Mouse (Mus musculus): ENCODE measurements around the gene Lck. TPM values are rescaled to one million over a fixed set of nuclear protein-coding genes. Genes with fewer than 3 reads are reported as not detected.

Gene Lck
- polyA plus RNA-seq, 1 experiment from 2014 or later: 2.5 TPM

GRCm38 (mm10) chr4:129578466-129578865 lies 5.0 kb upstream of the Lck start, which contains the start of gene Fam167b:
Gene Fam167b (minus strand): TSS chr4:129578549.
- TF ChIP-seq CTCF (IDR thresholded peaks at IDR 0.05) (no peak), EP300 (IDR thresholded peaks at IDR 0.05) (no peak)
- Histone ChIP-seq H3K9ac (replicated peaks; ENCODE audit: low read depth) (no peak within 1 kb of the TSS; the same call in 1 of the 2 replicates), H3K9me3 (ENCODE audit: low read length) (no peaks in the 10 kb centered on the region), H3K4me3 (ENCODE audit: low read depth, low read length) (no peak within 1 kb of the TSS), H3K36me3 (ENCODE audit: insufficient read depth, low read length) (no peaks in the 10 kb centered on the region), H3K4me1 (ENCODE audit: insufficient read depth, low read depth, low read length) (no peaks in the 10 kb centered on the region), H3K27ac (ENCODE audit: low read length) (peak within 1 kb of the TSS; percentile 43; the same call in 1 of the 2 replicates), H3K27me3 (replicated peaks; ENCODE audit: insufficient read depth, low read length) (no peaks in the 10 kb centered on the region), H3K4me2 (replicated peaks; ENCODE audit: low read depth, low read length) (peak within 1 kb of the TSS; percentile 20; the same call in 1 of the 2 replicates)
- WGBS: 53% methylated on average over 5 of the region's 5 CpGs
- ATAC-seq (peak; percentile 50), DNase-seq (ENCODE audit: low spot score) (peak; percentile 42)

GRCm38 (mm10) chr4:129577688-129578087 lies 4.2 kb upstream of the Lck start:
- Histone ChIP-seq H3K4me3 (ENCODE audit: low read depth, low read length) (no peak overlapping the region), H3K27me3 (replicated peaks; ENCODE audit: insufficient read depth, low read length) (no peaks in the 10 kb centered on the region), H3K9ac (replicated peaks; ENCODE audit: low read depth) (no peak overlapping the region; the same call in 1 of the 2 replicates), H3K9me3 (ENCODE audit: low read length) (no peaks in the 10 kb centered on the region), H3K4me2 (replicated peaks; ENCODE audit: low read depth, low read length) (peak overlapping the region; percentile 20; the same call in 1 of the 2 replicates), H3K4me1 (ENCODE audit: insufficient read depth, low read depth, low read length) (no peaks in the 10 kb centered on the region), H3K36me3 (ENCODE audit: insufficient read depth, low read length) (no peaks in the 10 kb centered on the region), H3K27ac (ENCODE audit: low read length) (no peak overlapping the region)
- WGBS: 79% methylated on average over 7 of the region's 7 CpGs
- no peak for DNase-seq (ENCODE audit: low spot score)
- TF ChIP-seq CTCF (IDR thresholded peaks at IDR 0.05): no peak
- TF ChIP-seq EP300 (IDR thresholded peaks at IDR 0.05): no peak
- ATAC-seq: no peak

- ATAC-seq (peak; percentile 52), DNase-seq (ENCODE audit: low spot score) (peak; percentile 74)
- TF ChIP-seq CTCF (IDR thresholded peaks at IDR 0.05) (peak; percentile 75), EP300 (IDR thresholded peaks at IDR 0.05) (no peak)
- Histone ChIP-seq H3K9ac (replicated peaks; ENCODE audit: low read depth) (no peak overlapping the region), H3K27me3 (replicated peaks; ENCODE audit: insufficient read depth, low read length) (no peaks in the 10 kb centered on the region), H3K27ac (ENCODE audit: low read length) (no peak overlapping the region), H3K36me3 (ENCODE audit: insufficient read depth, low read length) (no peaks in the 10 kb centered on the region), H3K4me2 (replicated peaks; ENCODE audit: low read depth, low read length) (peak overlapping the region; percentile 20; the same call in 1 of the 2 replicates), H3K4me3 (ENCODE audit: low read depth, low read length) (no peak overlapping the region), H3K4me1 (ENCODE audit: insufficient read depth, low read depth, low read length) (no peaks in the 10 kb centered on the region), H3K9me3 (ENCODE audit: low read length) (no peaks in the 10 kb centered on the region)
- 32% methylated on average over 21 of the region's 21 CpGs for WGBS
These were observed 3.5 kb upstream of the Lck start for GRCm38 (mm10) chr4:129576863-129577491.

- Histone ChIP-seq H3K4me2 (replicated peaks; ENCODE audit: low read depth, low read length) (no peak overlapping the region), H3K27ac (ENCODE audit: low read length) (no peak overlapping the region), H3K9ac (replicated peaks; ENCODE audit: low read depth) (no peak overlapping the region), H3K36me3 (ENCODE audit: insufficient read depth, low read length) (no peaks in the 10 kb centered on the region), H3K4me3 (ENCODE audit: low read depth, low read length) (no peak overlapping the region), H3K27me3 (replicated peaks; ENCODE audit: insufficient read depth, low read length) (no peaks in the 10 kb centered on the region), H3K9me3 (ENCODE audit: low read length) (no peaks in the 10 kb centered on the region), H3K4me1 (ENCODE audit: insufficient read depth, low read depth, low read length) (no peaks in the 10 kb centered on the region)
- peak; percentile 39 for DNase-seq (ENCODE audit: low spot score)
- 42% methylated on average over 6 of the region's 8 CpGs for WGBS
- peak; percentile 36; the same call in 1 of the 2 replicates for ATAC-seq
- no peak for TF ChIP-seq CTCF (IDR thresholded peaks at IDR 0.05)
- no peak for TF ChIP-seq EP300 (IDR thresholded peaks at IDR 0.05)
These were observed 1.9 kb upstream of the Lck start for GRCm38 (mm10) chr4:129575171-129575844.

GRCm38 (mm10) chr4:129573093-129573370 lies 409 bp downstream of the Lck start:
- no peak for DNase-seq (ENCODE audit: low spot score)
- no peak for TF ChIP-seq EP300 (IDR thresholded peaks at IDR 0.05)
- TF ChIP-seq CTCF (IDR thresholded peaks at IDR 0.05): no peak
- H3K4me3 ChIP-seq (ENCODE audit: low read depth, low read length): no peak overlapping the region
- H3K9me3 ChIP-seq (ENCODE audit: low read length): no peaks in the 10 kb centered on the region
- no peak for ATAC-seq
- H3K27ac ChIP-seq (ENCODE audit: low read length): peak overlapping the region; percentile 57; the same call in 1 of the 2 replicates
- H3K27me3 ChIP-seq (replicated peaks; ENCODE audit: insufficient read depth, low read length): no peaks in the 10 kb centered on the region
- no peak overlapping the region for H3K9ac ChIP-seq (replicated peaks; ENCODE audit: low read depth)
- no peaks in the 10 kb centered on the region for H3K4me1 ChIP-seq (ENCODE audit: insufficient read depth, low read depth, low read length)
- H3K36me3 ChIP-seq (ENCODE audit: insufficient read depth, low read length): no peaks in the 10 kb centered on the region
- WGBS: 97% methylated on average over 4 of the region's 4 CpGs
- no peak overlapping the region for H3K4me2 ChIP-seq (replicated peaks; ENCODE audit: low read depth, low read length)

DNA sequence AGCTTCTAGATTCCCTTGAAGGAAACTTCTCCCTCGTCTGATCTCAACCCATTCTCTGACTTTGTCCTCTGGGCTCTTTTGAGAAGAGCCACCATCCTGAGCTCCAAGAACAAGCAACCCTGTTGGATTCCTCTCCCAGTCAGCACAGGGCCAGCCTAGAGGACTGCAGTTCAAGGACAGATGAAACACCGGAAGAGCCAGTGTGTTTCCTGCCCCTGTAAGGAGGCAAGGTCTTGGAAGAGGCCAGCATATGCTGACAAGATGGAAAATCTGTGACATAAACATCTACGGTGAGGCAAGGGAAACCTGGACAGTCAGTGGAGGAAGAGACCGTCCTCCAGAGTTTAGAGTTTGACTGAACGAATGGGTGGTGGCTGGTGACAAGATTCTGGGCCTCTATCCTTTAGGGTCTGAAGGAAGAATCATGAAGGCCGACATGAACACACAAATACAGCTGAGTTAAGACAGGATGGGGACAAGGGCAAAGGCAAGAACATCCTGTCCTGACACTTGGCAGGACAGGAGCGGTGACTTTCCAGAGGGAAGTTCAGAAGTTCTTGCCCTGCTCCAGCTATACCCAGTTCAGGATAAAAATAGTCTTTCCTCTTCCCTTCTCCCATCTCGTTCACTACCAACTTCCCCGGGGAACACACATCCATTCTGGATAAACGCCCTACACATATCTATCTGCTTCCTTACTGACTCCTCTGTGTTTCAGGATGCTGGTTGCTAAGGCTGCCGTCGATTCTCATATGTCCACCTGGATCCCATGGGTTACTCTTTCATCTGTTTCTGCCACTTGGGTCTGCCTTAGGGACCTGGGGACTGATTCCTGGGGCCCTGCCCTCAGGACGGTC lies 977 bp downstream of the Lck start:
- DNase-seq (ENCODE audit: low spot score) (peak; percentile 35), ATAC-seq (peak; percentile 61)
- WGBS: 57% methylated on average over 13 of the region's 13 CpGs
- no peak overlapping the region for H3K4me2 ChIP-seq (replicated peaks; ENCODE audit: low read depth, low read length)
- H3K4me3 ChIP-seq (ENCODE audit: low read depth, low read length): no peak overlapping the region
- H3K27ac ChIP-seq (ENCODE audit: low read length): peak overlapping the region; percentile 57
- H3K27me3 ChIP-seq (replicated peaks; ENCODE audit: insufficient read depth, low read length): no peaks in the 10 kb centered on the region
- H3K4me1 ChIP-seq (ENCODE audit: insufficient read depth, low read depth, low read length): no peaks in the 10 kb centered on the region
- no peaks in the 10 kb centered on the region for H3K9me3 ChIP-seq (ENCODE audit: low read length)
- H3K36me3 ChIP-seq (ENCODE audit: insufficient read depth, low read length): no peaks in the 10 kb centered on the region
- TF ChIP-seq CTCF (IDR thresholded peaks at IDR 0.05): no peak
- peak; percentile 38; the same call in 1 of the 2 replicates for TF ChIP-seq EP300 (IDR thresholded peaks at IDR 0.05)
- no peak overlapping the region for H3K9ac ChIP-seq (replicated peaks; ENCODE audit: low read depth)

Measured in lung, postnatal 0 days (tissue).